Mouse (Mus musculus) hindbrain, embryonic 10.5 days (tissue): ENCODE results near the gene Usp10. TPM values are rescaled to one million over a fixed set of nuclear protein-coding genes. Genes with fewer than 3 reads are reported as not detected.

ENCODE experiments used
- DNase-seq: peaks from one replicate; pipeline ENCODE4 v3.0.0-alpha.2; 2017; ENCODE audit warnings: low spot score
- H3K27ac ChIP-seq: fragments of 300-500 bp; sonication (generic); 2 replicates; pipeline ENCODE4 v1.5.1; 2016; ENCODE audit warnings: mild to moderate bottlenecking, moderate library complexity
- H3K27me3 ChIP-seq: fragments of 300-500 bp; sonication (generic); 2 replicates; pipeline ENCODE4 v1.6.1; 2016; ENCODE audit warnings: mild to moderate bottlenecking; ENCODE audit not compliant: poor library complexity, insufficient read depth, severe bottlenecking
- H3K36me3 ChIP-seq: fragments of 300-500 bp; sonication (generic); 2 replicates; pipeline ENCODE4 v1.6.1; 2016; ENCODE audit warnings: mild to moderate bottlenecking, moderate library complexity
- H3K4me1 ChIP-seq: fragments of 300-500 bp; sonication (generic); replicated peaks from 2 replicates; pipeline ENCODE4 v1.6.1; 2016; ENCODE audit warnings: mild to moderate bottlenecking
- H3K4me3 ChIP-seq: fragments of 300-500 bp; sonication (generic); 2 replicates; pipeline ENCODE4 v1.5.1; 2016; ENCODE audit warnings: mild to moderate bottlenecking, moderate library complexity
- H3K9me3 ChIP-seq: fragments of 300-500 bp; sonication (generic); 2 replicates; pipeline ENCODE4 v1.6.1; 2016; ENCODE audit warnings: mild to moderate bottlenecking, moderate library complexity
- WGBS: fragments of 180-500 bp; shearing (Covaris S2); methylation state at CpG from one replicate; pipeline ENCODE4 v1.1.7; 2016; 5-methylcytosine and 5-hydroxymethylcytosine counted together
- polyA plus RNA-seq: library from polyadenylated mRNA; unstranded; fragments of >200 nt; fragmentation: Nextera tagmentation; extraction: Ambion mirVana; gene quantifications from 2 replicates; pipeline ENCODE4 v1.2.1, GENCODE M21; 2016

The Usp10 gene
- polyA plus RNA-seq, 1 experiment from 2014 or later, result 182 TPM

- DNase-seq, result no peak
- peaks cover 7% of the 10 kb centered on the region; the same call in 1 of the 2 replicates for H3K27me3 ChIP-seq
- H3K4me3 ChIP-seq, result no peak overlapping the region
- 0 out of 2 replicates have a peak overlapping the region, but pooled peaks have one; percentile 35 for H3K27ac ChIP-seq
- H3K9me3 ChIP-seq, result no peaks in the 10 kb centered on the region
- no peaks in the 10 kb centered on the region for H3K36me3 ChIP-seq
- H3K4me1 ChIP-seq, result peaks cover 48% of the 10 kb centered on the region
- 43% methylated on average over 9 of the region's 9 CpGs for WGBS
These were observed 96.5 kb downstream of the Usp10 start for GRCm38 (mm10) chr8:120006645-120007160.

Other genes starting within 250 kb of the Usp10 start
- gene Wfdc1, start 244.0 kb upstream of the Usp10 start, polyA plus RNA-seq, result 9.6 and 11.6 TPM in 2 replicates
- 1.4 TPM in 2 replicates for gene Atp2c2, start 210.4 kb upstream of the Usp10 start, polyA plus RNA-seq
- 12.6 and 15.3 TPM in 2 replicates for gene Tldc1, start 131.9 kb upstream of the Usp10 start, polyA plus RNA-seq
- gene Cotl1, start 69.8 kb upstream of the Usp10 start, polyA plus RNA-seq, result 273 and 545 TPM in 2 replicates
- 10.7 and 11.9 TPM in 2 replicates for gene Klhl36, start 48.1 kb upstream of the Usp10 start, polyA plus RNA-seq
- gene Gm20388, start 481 bp downstream of the Usp10 start, polyA plus RNA-seq, result 1.7 and 3.2 TPM in 2 replicates
- gene Crispld2, start 82.1 kb downstream of the Usp10 start, polyA plus RNA-seq, result 3.8 and 4.6 TPM in 2 replicates
- gene Zdhhc7, start 191.1 kb downstream of the Usp10 start, polyA plus RNA-seq, result 34.1 and 38.7 TPM in 2 replicates
- 5.2 and 12.5 TPM in 2 replicates for gene 6430548M08Rik, start 203.8 kb downstream of the Usp10 start, polyA plus RNA-seq